Mouse (Mus musculus): ENCODE data around the gene Cd247.

The Cd247 gene

GRCm38 (mm10) chr1:165909471-165909870 is 121.0 kb downstream of the Cd247 start:
- DNase-seq (ENCODE audit: low spot score in 2 of 2): no peak

- no peak for DNase-seq (ENCODE audit: low spot score in 2 of 2)
These were observed 125.4 kb downstream of the Cd247 start for GRCm38 (mm10) chr1:165913720-165914415.

GRCm38 (mm10) chr1:165914416-165914801 is 125.9 kb downstream of the Cd247 start:
- DNase-seq (ENCODE audit: low spot score in 2 of 2): no peak

- no peak for DNase-seq (ENCODE audit: low spot score in 2 of 2)
These were observed 132.5 kb downstream of the Cd247 start for GRCm38 (mm10) chr1:165921026-165921425.

- no peak for DNase-seq (ENCODE audit: low spot score in 2 of 2)
These were observed 134.0 kb downstream of the Cd247 start for GRCm38 (mm10) chr1:165922488-165922887.

- DNase-seq (ENCODE audit: low spot score in 2 of 2): no peak
These were observed 136.7 kb downstream of the Cd247 start for GRCm38 (mm10) chr1:165925207-165925606.
